Mouse (Mus musculus): ENCODE measurements at regions not wholly inside any gene's neighbourhood (a gene's known extent, or its start where the extent isn't known, plus 50 kb on each side); places are given as distances from the start of the nearest gene placed in this dataset.

DNA sequence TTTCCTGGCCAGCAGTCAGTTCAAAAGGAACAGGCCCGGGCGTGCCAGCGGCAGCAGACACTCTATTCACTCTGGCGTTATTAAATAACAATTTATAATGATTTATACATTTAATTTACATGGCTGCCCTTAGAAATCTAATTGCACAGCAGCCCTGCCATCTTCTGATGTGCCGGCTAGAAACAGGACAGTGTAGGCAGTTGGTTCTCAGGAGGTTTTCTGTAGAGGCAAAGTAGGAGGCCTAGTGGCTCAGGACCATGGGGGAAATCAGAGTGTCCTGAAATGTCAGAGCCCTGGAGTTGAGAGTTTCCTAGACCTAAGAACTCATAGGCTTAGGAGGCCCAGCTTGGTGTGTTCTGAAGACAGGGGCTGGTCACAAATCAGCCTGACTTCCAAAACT lies 225.2 kb upstream of the Foxq1 start:
- no peak for DNase-seq (ENCODE audit: low spot score in 2 of 2)

DNA sequence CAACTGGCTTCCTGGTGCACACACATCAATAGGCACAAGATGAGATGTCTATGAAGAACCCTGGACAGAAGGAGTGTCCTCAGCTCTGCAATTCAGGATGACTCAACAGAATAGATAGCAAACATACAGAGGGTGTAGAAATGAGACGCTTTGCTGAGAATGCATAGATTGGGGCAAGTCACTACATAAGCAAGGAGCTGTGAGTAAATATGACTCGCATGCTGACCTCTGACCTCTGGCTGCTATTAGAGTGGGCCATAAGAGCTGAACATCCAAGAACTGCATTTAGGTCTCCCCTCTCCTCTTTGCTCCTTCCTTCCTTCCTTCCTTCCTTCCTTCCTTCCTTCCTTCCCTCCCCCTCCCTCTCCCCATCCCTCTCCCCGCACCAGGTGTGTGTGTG lies 221.0 kb upstream of the Foxq1 start:
- no peak for DNase-seq (ENCODE audit: low spot score in 2 of 2)

DNA sequence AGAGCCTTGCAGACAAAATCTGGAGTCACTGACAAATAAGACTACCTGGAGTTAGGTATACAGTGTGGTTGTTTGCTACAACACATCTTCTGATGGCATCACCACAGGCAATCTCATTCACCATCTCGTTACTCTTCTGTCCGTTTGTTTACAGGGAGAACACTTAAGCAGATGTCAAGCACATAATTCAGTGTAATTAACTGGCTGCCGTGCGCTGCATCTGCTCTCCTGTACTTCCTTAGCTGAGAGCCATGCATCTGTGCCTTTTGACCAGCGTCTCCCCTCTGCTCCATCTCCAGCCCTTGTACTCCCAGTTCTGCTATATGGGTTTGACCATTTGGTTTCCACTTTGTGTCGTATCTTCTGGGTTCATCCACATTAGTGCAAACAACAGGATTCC lies 218.3 kb upstream of the Foxq1 start:
- DNase-seq (ENCODE audit: low spot score in 2 of 2): no peak

DNA sequence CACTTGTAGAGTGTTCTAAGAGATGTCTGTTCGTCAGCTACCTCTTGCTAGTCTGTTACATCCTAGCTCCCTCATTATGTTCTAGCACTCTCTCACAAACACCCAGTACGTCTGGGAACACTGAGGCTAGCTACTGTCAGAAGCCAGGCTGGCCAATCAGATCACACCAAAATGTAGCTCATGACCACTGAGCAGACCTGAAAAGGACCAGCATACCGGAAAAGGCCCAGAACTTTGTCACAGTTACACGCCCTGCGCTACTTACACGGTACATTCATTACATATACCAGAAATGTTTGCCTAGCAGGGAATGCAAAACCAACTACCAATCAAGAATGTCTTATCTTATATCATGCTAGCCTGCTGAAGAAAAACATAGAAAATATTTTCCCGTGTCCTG lies 216.5 kb upstream of the Foxq1 start:
- DNase-seq (ENCODE audit: low spot score in 2 of 2): no peak

DNA sequence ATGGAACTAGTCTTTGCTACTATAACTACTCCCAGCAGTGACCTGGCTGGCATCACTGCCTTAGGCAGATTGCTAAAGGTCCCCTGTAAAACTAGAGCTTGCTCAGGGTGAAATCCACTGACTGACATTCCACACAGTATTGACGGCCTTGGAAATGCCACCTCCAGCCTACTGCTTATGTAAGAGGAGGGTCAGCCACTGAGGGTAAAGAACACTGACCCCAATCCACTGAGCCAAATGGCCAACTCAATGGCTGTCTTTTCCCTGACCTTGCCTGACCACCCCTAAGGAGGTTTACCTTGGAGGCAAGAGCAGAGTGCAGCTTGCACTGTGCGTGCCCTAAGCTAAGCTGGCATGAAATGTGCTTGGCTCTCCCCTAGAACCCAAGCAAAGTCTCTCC lies 216.0 kb upstream of the Foxq1 start:
- DNase-seq (ENCODE audit: low spot score in 2 of 2): no peak

DNA sequence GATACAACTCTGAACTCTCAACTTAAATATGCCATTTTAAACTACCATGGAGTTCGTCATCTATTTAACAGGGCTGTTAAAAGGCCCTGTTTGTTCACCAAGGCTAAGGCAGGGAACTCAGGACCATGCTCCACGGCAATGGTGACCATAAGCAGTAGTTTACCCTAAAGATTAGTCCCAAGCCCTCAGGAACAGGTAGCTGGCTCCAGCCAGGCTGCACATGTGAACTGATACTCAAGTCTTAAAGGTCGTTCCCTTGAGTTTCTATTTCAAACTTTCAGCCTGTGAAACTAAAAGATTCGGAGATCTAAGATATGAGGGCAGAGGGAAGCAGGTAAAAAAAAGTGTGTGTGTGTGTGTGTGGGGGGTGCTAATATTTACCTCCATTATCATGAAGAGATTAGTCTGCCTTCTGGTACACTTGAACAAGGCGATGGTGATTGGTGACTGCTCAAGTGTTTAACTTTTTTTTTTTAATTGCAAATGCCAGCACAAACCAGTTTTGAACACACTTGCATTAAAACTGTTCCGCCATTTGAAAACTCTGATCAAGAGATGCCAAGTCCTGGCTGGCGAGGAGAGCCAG lies 215.5 kb upstream of the Foxq1 start:
- no peak for DNase-seq (ENCODE audit: low spot score in 2 of 2)

DNA sequence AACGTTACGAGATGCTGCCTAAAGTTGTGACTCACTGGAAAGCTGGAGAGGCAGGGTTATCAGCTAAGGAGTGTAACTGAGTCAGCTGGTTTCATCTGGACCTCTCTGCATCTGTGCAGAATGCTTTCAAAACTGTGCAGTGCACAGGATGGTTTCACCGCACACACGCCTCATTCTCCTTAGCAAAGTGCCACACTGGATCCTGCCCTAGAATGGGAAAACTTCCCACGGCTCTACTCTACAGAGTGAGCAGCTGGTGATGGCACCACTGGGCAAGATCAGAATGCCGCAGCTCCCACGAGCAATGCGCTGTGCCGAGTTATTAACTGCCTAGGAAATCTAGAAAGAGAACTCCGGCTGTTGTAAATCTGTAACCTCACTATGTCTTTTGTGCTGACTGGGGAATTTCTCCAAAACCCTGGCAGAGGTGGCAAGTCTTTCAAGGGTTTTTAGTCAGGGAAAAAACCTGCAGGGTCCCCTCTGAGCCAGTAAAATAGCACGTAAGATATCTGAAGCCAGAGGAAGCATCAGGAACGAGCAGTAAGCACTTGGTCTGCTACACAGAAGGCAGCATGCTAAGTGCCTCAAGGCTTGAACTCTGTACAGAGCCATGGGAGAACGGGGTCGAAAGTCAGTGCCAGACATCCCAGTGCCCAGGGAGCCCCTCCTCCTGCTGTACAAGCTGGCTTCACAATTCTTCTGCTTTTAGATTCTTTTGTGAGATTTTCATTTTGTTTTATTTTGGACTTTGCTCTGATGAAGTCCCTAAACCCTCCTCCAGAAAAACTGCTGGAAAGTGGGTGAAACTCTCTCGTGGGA lies 214.4 kb upstream of the Foxq1 start:
- DNase-seq (ENCODE audit: low spot score in 2 of 2): peak; percentile 4 to 5

DNA sequence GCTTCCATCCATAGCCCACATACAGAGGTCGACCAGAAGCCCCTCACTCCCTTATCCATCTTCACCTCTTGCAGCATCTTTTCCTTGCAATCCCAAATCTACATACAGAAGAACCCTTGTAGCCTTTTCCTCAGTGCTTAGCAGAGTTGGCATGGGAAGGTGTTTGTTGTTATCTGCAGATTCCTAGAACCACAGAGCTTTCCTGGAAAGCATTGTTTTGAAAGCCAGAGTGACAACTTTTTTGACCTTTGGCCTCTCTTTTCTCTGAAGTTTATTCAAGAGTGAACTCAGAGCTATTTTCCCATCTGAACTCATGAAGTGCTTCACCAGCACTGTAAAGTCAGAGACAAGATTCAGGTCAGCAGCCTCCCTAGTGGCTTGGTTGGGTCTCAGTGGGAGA lies 209.7 kb upstream of the Foxq1 start:
- no peak for DNase-seq (ENCODE audit: low spot score in 2 of 2)

DNA sequence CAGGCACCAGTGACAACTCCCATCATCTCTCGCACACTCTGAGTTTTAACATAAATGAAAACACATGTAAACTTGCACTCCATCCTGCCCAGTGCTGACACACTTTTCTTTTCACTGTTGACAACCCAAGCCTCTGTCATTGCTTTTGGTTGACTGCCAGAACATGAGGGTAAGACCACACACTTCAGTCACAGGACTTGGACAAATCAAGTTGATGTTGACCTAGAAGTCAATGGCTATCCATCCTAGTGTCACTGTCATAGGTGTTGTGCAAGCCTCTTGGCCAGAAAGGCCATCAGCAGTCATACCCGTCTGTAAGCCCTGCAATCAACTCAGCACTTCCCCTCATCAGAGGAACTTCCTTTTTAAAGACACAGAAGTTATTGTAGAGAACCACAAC lies 208.9 kb upstream of the Foxq1 start:
- DNase-seq (ENCODE audit: low spot score in 2 of 2): no peak

DNA sequence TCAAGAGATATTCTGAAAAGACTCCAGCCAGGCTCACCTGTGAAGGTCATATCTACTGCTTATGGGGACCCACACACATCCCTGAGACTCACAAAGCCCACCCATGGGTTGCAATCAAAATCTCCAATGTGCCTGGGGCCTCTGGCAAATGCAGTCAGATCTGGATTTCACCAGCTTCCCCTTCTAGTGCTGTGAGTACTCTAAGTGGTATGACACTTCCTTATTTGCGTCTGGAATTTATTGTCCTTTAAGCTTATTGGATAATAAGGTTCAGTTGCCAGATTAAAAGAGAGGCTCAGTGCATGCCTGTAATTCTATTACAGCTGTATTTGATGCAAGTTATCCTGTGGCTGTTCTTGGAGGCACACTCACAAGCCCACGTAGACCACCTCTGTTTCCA lies 206.3 kb upstream of the Foxq1 start:
- DNase-seq (ENCODE audit: low spot score in 2 of 2): no peak

DNA sequence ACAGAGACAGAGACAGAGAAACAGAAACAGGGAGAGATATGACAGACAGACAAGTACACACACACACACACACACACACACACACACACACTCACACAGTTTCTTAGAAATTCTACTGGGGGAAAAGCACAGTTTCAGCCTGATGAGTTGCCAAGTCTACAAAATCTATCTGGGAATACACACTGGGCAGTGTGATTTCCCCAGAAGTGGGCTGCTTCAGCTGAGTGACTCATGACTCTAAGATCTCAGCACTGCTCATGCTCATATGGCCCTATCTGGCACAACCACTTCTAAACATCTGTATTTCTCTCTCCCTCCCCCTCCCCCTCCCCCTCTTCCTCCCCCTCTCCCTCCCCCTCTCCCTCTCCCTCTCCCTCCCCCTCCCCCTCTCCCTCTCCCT lies 204.5 kb upstream of the Foxq1 start:
- peak; percentile 2 to 7 for DNase-seq (ENCODE audit: low spot score in 2 of 2)

DNA sequence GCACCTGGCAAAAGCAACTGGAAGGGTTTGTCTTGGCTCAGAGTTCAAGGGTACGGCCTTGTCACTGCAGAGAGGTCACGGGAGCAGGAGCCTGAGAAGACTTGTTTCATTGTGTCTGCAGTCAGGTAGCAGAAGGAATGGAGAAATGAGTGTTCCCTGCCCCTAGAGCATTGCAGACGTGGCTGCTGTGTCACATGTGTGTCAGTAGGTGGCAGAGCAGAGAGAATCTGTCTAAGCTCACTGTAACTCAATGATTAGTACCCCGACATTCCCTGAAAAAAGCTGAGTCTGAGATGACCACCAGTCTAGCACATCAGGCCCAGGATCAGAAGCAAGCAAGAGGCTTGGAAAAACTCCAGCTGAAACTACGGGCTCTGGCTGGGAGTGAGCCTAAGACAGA lies 203.1 kb upstream of the Foxq1 start:
- DNase-seq (ENCODE audit: low spot score in 2 of 2): no peak

DNA sequence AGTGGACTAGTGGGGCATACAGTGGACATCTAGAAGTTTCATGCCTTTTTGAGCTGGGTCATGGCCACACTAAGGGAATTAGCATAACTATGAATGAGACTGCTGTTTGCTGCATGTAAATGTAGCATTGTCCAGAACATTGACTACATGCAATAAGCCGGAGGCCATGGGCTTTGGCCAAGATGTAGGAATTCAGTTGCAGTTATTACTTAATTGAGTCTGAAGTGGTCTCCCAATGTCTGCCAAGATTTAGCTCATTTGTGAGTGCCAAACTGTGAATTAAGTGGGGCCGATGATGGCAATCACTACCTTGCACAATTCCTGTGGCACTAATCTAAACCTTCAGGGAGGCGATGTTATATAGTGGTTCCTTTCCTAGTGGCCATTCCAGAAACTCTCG lies 196.6 kb upstream of the Foxq1 start:
- no peak for DNase-seq (ENCODE audit: low spot score in 2 of 2)

DNA sequence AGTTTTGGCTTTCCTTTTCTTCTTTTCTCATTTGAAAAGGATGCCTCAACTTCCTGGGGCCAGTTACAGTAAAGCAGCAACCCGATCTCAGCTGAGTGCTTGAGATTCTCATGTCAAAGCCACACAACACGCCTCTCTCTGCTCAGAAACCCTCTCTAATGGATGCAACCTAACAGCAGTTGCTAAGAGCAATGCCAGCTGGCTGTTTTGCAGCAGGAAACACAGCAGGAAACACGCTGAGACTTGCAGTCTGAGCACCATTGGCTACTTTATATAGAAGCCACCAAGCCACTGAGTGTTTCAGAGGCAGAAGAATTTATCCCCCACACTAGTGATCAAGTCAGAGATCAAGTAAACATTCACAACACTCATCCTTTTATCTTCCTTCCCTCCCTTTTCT lies 193.5 kb upstream of the Foxq1 start:
- no peak for DNase-seq (ENCODE audit: low spot score in 2 of 2)

DNA sequence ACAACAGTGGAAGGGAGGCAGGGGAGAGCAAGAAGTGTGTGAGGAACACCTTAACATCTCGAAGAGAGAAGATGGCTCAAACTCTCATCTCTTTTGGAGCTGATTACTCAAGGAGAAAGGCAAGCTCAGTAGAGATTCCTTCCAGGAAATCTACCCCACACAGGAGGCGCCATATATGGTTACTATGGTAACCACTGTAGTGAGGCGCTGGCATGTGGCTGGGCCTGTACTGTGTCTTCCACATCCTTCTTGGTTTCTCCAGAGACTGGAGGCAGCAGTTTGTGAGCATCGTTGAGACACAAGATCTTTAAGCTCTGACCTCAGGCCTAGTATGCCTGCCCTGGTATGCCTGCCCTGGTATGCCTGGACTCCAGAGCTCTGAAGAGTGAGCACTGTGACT lies 191.6 kb upstream of the Foxq1 start:
- no peak for DNase-seq (ENCODE audit: low spot score in 2 of 2)

DNA sequence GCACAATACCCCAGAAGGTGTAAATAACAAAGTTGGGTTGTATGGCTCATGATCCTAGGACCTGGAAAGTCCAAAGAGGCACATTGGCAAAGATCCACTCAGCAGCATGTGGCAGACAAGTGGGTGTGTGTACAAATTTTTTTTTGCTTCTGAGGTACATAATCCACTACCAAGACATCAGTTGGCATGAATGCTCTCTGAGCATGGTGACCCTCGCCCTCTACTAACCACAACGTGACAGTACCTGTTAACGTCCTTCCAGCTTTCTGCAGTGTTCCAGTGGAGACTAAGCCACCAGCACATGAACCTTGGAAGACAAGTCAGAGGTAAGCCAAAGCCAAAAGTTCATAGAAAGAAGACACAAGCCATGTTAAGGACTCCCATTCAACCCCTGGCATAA lies 188.7 kb upstream of the Foxq1 start:
- no peak for DNase-seq (ENCODE audit: low spot score in 2 of 2)

DNA sequence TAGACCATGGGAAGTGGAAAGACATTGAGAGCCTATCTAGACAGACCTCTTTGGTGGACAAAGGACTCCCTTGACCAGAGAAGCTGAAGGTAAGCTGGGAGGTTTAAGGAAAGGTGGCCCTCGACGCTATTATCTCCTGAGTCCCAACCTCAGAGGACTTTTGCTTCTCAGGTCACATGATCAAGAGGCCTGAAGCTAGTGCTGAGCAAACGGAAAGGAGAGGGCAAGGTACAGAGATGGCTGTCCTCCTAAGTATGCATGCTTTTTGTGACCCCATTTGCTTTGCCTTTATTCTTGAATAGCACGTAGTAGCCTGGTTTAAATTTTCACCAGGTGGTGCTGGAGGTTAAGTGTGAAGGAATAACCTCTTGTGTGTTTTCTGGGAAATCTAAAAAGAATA lies 186.8 kb upstream of the Foxq1 start:
- no peak for DNase-seq (ENCODE audit: low spot score in 2 of 2)

DNA sequence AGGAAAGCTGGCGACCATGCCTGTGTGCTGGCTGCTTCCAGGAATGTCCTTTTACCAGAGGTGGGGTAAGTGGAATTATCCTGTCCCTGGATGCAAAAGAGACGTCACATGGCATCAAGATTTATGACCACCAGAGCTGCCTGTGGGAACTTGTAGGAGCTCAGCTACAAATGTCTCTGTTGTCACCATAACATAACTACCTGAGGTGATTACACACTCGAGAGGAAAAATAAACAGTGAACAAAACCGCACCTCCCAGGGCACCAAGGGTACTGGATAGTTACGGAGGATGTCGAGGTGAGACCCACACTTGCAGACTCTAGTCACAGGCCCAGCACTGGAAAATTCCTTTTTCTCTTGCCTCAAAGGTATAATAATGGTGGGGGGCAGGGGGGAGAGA lies 185.1 kb upstream of the Foxq1 start:
- DNase-seq (ENCODE audit: low spot score in 2 of 2): no peak

DNA sequence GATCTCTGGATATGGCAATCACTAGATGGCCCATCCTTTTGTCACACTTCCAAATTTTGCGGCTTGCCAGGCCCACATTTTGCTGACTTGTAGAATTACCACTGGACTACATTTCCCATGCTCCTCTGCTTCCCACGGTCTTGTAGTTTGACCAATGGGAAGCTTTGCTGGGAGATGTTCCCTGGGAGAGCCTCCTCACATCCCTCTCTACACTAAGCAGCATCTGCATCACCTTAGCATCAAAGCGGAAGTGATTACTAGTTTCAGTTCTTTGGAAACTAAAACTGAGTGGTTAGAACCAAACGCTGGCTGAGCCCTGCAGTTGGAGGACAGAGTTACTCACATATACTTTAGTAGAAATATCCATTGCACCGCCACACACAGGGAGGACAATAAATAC lies 181.9 kb upstream of the Foxq1 start:
- no peak for DNase-seq (ENCODE audit: low spot score in 2 of 2)

DNA sequence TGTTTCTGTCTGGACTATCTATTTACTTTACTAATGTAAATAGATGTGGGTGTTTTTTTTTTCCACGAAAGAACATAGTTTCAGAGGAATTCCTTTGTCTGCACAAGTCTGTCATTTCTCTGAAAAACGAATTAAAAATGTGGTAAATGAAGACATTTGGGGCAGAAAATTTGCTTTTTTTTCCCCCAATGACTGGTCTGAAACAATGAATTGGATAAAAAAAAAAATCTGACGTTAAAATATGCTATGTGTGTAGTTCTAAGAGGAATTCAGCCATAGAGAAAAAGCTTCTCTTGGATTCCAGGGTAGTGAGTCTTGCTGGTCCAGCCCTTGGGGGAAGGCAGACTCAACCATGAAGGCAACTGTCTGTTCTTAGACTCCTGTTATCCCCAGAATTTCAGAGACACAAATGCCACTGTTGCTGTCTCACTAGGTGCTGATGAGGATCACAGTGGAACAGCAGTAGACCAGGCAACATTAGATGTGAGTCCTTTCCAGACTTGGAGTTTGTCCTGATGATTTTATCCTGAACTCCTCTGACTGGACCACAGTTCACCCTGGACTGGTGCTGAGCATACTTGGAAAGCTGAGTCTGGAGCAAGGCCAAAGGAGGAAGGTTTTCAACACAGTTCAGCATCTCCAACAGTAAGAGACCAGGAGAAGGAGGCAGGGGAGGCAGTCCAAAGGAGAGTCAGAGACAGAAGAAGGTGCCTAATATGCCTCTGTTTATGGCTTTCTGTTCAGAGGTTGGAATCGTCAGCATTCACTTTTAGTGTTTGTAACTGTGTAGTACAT lies 162.3 kb upstream of the Foxq1 start:
- DNase-seq (ENCODE audit: low spot score in 2 of 2): no peak

DNA sequence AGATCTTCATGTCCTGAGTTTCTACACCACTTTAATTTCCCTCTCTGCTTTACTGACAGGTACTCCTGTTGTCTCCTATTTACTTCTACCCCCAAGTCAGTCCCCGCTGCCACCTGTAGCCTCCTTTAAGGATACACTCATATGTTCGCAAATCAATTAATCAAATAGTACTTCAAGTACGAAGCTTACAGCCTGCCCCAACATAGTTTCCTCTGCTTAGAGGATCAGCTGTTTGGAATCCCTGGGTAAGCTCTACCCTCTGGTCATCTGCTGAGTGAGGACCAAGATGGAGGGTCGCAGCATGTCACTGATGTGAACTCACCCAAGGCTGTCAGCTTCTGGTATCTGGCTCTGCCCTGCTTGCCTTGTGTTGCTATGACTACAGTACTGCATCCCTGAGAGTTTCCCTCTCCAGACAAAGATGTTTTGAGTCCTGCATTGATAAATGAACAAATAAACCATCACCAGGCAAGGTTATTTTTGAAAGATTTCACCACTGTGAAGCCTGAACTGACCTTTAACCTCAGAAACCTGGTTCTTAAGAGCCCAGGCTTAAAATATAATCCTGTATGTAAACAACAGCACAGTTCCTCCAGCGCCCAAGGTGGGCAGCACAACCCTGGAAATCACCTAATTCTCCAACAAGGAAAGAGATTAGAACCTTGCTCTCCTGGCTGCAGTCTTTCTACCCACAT lies 159.6 kb upstream of the Foxq1 start:
- no peak for DNase-seq (ENCODE audit: low spot score in 2 of 2)

DNA sequence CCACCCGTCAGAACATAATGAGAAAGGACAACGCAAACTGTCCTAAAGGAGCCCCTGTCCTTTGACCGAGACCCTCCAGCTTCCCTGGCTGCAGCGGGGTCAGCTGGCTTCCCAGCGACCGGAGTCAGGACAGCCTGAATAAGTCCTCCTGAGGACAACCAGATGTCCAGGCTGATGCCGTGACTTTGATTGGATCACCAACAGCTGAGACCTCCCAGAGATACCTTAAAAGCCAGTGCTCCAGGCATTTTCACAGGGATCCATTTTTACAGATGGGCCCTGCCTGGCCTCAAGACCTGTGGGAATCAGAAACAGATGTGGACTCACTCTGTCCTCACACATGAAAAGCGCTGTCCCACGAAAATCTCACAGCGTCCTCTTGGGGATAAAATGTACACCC lies 158.7 kb upstream of the Foxq1 start:
- DNase-seq (ENCODE audit: low spot score in 2 of 2): no peak

All from right cerebral cortex, postnatal 36 days (tissue).